Mouse (Mus musculus): Measurements from ENCODE around the gene Narfl. TPM values are rescaled to one million over a fixed set of nuclear protein-coding genes. Genes with fewer than 3 reads are reported as not detected.
A peak's percentile ranks its signal among the peaks of the same experiment; 100 is the strongest.

Narfl gene
- total RNA-seq, 2 experiments from 2014 or later, result 0.42 to 12.0 TPM

DNA sequence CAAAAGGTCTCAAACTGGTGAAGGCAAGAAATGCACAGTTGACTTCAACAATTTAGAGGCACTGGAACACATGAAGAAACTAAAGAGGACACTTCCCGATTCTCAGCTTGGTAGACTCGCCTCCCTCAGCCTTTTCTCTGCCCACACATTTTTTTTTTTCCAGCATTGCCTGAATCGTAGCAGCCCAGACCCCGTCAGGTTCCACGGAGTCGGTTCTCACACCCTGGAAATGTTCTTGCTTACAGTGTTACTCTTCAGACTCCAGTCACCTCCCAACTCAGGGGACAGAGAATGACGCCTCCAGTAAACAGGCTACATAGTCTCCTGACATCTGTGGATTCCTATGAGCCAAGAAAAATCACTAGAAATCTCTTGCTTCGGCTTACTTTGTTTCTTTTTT, 13.4 kb upstream of the Narfl start:
- ATAC-seq (replicated peaks; ENCODE audit: low FRiP score, poor library complexity, severe bottlenecking), result no peak

DNA sequence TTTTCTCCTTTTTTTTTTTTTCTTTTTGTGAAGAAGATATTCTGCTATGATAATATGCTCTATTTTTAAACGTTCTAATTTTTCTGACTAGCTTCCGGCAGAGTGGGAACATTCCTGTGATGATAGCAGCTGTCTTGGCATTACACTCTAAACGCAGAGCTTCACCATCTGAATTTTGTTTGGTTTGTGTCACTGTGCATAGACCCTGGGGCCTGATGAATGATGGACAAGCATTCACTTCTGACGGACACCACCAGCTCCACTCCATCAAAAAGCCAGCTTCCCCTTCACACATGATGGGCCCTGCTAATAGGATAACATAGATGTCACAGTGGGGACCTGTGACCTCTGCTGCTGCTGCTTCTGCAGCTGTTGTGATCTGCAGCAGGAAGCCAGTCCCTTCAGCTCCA, 12.0 kb upstream of the Narfl start:
- no peak for ATAC-seq (replicated peaks; ENCODE audit: low FRiP score, poor library complexity, severe bottlenecking)

DNA sequence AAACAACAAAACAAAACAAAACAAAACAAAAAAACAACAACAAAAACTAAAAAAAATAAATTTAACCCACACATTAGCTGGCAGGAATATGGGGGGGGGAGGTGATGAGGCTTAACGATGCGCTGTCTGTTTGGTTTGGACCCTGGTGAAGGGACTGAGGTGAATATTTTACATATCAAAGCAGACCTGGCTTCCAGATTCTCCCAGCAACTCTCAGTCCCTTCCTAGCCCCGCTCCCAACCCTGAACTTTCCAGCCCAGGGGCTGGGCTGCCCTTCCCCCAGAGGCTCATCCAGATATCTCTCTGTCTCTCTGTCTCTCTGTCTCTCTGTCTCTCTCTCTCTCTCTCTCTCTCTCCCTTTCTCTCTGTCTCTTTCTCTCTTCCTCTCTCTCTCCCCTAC, 11.0 kb upstream of the Narfl start:
- ATAC-seq (replicated peaks; ENCODE audit: low FRiP score, poor library complexity, severe bottlenecking), result no peak

DNA sequence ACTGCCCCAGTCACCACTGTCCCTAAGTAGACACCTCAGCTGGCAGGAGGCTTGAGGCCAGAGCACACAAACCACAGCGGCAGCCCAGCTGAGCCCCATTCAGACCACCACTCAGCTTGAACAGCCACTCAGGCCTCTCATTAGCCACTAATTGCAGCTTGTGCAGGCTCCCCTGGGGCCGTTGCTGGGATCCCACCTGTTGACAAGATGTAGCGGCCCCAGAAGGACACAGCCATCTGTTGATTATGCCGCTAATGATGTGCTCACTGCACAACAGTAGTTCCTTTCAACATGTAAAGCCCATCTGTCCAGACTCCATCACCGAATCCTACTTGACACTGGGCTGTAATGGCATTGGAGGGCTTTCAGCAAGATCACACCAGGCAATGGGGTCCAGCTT, 7.7 kb upstream of the Narfl start:
- ATAC-seq (replicated peaks; ENCODE audit: low FRiP score, poor library complexity, severe bottlenecking), result no peak

DNA sequence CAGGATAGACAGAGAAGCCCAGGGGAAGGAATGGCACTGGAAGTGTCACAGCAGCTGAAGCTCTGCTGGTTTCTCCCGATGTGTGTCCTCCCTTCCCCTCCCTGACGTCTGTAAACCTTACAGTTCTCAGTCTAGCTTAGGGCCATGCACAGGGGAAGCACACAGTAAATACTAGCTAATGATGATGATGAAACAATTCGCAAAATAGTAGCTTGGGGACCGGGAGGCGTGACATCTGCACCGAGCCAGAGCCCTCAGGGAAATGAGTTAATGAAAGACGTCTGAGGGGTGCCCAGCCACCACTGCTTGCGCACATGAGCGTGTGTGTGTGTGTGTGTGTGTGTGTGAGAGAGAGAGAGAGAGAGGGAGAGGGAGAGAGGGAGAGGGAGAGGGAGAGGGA, 4.2 kb upstream of the Narfl start:
- ATAC-seq (replicated peaks; ENCODE audit: low FRiP score, poor library complexity, severe bottlenecking), result no peak

DNA sequence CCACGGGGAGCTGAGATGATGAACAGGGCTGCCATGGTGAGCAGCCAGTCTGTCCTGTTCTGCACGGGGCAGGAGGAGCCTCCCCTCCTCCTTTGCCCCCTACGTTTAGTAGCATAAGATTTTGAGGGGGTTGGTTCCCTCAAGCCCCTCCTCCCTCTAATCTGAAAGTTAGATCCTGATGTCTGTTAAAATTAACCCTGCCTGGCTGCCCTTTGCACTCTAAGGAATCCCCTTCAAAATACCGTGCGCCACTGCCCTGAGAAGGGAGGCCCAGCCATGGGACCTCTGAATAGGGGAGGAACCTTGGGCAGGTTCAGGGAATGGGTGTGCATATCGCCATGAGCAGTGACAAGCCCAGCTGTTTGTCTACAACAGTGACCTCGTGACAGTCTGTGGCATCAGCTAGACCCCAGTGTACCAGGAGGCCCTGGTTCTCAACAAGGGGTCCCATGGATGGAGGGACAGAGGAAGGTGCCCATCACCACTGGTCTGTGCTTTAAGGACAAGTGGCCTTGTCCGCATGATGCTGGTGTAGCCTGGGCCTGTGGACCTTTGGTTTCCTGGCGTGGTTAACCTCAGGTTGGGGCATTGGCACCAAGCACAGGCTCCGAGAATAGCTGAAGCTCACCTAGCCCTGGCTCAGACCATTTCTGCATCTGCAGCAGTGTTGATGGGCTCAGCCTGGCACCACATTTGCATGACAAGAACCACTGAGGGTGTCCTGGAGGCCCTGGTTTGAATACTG, 1.9 kb downstream of the Narfl start:
- ATAC-seq (replicated peaks; ENCODE audit: low FRiP score, poor library complexity, severe bottlenecking), result no peak

DNA sequence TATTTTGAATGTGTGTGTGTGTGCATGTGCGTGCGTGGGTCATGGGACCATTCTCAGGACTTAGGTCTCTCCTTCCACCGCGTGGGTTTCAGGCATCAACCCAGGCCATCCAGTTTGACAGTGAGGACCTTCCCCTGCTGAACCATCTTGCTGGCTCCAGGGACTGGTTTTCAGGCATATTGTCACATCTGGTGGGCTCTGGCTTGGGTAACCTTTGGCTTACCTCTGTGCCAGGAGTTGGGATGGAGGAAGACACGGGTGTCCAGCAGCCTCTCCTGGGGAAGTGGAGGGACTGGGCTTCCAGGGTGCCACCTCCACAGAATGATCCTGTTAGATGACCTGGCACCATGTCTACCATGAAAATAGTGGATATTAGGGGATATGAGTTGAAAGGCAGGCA, 4.4 kb downstream of the Narfl start:
- ATAC-seq (replicated peaks; ENCODE audit: low FRiP score, poor library complexity, severe bottlenecking), result no peak

DNA sequence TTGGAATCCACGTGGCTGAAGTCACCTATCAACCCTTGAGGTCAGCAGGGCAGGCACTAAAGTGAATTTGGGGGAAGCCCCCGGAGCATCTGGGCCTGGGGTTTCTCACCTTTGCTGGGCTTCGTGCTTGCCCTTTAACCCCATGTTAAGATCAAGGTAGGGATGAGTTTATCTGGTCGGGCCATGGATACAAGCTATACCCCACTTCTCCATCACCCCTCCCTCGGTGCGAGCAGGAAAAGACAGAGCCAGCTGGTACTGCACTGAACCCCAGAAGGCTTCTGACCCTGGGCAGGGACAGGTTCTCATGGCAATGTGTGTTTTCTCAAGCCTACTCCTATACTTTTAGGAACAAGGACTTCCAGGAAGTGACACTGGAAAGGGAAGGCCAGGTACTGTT, 7.8 kb downstream of the Narfl start:
- ATAC-seq (replicated peaks; ENCODE audit: low FRiP score, poor library complexity, severe bottlenecking), result no peak

DNA sequence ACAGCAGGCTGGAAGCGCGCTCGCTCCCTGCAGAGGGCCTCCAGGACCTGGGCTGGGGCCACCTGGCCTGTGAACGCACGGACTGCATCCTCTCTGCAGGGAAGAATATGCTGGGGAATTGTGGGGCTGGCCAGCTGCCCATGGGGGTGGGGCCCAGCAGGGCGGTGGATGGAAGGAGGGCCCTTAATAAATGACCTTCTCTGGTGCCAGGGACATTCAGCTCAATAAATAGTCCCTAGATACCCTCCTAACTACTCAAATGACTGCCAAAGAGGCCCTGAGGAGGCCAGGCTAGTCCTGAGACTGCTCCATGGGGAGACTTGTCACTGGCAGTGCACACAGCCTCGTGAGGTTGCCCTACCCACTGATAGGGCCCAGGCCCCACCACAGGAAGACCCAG, 9.5 kb downstream of the Narfl start:
- no peak for ATAC-seq (replicated peaks; ENCODE audit: low FRiP score, poor library complexity, severe bottlenecking)

DNA sequence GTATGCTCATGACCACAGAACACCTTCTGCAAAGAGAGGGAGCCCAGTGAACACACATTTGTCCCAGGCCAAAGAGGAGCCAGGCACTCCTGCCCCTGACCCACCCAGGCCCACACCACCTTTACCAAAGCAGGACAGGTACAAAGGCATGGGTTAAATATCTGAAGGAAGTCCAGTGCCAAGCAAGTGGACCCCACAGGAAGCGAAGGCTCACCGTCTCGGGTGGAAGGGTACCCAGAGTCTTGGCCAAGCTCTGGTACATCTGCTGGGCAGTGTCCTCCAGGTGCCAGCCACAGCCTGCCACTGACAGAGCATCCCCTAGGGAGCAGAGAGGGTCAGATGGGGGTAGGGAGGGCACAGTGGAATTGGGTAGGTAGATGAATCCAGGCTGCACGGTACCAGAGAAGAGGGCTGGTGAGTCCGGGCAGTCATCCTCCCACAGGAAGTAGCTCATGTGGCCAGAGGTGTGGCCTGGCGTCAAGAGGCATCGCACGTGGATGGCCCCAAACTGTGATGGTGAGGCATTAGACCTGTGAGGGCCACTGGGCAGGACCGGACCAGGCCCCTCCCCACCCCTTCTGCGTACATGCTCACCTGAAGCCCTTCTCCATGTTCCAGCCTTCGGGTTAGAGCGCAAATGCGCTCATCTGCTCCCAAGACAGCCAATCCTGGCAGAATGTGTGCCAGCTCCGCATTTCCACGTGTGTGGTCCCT, 10.4 kb downstream of the Narfl start:
- no peak for ATAC-seq (replicated peaks; ENCODE audit: low FRiP score, poor library complexity, severe bottlenecking)

DNA sequence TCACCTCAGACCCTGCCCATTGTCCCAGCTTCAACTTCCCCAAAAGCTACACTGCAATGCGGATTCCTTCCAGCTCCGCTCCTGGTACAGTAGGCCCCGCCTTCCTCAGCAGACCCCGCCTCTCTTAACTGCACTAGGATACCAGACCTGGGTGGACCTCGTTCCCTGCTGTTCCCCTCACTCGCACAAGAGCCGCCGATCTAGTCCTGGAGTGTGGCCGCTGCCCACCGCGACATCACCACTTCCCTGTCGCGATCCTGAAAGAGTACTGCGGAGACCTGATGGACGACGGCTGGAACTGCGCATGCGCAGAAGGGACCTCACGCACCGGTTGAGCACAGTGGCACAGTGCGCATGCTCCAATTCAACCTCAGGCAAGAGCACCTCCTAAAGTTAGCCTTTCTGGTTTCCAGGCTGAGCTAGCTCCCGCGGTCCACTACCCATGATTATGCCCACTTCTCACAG, 11.7 kb downstream of the Narfl start, which contains the start of gene Haghl:
TSS of gene Haghl (minus strand) at position 393 of the 465 bp plus-strand sequence.
- ATAC-seq (replicated peaks; ENCODE audit: low FRiP score, poor library complexity, severe bottlenecking), result peak; percentile 86

DNA sequence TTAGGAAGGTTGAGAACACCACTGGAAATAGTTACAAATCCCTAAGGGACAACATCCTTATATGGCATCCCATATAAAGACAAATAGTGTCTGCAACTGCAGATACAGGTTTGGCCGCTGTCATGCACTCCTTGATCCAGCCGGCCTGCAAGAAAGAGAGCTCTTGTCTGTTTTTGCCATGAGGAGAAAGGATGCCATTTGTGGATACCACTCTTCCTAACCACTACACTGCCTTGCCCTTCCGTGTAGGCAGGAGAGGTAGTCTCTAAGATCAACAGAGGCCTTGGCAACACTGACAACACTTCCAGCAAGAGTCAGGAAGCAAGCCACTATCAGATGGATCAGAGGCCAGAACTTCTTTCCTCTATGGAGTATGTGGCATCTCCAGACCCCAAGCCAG, 12.7 kb downstream of the Narfl start, which contains the start of gene Ccdc78:
TSS of gene Ccdc78 (plus strand) at position 301 of the 400 bp plus-strand sequence.
- no peak for ATAC-seq (replicated peaks; ENCODE audit: low FRiP score, poor library complexity, severe bottlenecking)

DNA sequence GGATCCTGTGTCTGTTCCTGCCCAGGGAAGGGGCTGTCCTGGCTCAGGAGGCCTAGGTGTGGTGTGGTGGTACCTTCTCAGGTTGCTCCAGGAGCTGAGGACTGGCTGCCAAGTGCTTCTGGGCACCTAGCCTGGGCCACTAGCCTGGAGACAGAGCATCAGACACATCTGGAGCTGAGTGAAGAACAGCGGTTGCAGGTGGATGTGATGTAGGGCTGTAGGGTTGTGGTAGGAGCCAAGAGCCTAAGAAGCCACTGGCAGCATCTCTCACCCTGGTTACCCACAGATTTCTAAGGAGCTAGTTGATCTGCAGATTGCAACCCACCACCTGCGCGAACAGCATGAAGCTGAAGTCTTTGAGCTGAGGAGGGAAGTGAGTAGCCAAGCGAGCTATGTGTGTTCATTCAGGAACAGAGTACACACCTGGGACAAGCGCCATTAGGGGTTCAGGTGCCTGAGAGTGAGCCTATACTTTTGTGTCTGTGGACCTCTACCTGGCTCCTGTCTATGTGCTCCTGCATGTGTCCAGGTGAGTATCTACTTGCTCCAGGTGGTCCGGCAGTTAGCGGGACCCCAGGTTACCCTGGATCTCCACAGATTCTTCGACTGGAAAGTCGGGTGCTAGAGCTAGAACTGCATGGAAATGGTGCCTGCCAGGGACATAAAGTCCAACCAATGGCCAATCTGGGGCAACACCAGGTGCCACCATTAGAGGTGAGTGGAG, 13.4 kb downstream of the Narfl start:
- no peak for ATAC-seq (replicated peaks; ENCODE audit: low FRiP score, poor library complexity, severe bottlenecking)

DNA sequence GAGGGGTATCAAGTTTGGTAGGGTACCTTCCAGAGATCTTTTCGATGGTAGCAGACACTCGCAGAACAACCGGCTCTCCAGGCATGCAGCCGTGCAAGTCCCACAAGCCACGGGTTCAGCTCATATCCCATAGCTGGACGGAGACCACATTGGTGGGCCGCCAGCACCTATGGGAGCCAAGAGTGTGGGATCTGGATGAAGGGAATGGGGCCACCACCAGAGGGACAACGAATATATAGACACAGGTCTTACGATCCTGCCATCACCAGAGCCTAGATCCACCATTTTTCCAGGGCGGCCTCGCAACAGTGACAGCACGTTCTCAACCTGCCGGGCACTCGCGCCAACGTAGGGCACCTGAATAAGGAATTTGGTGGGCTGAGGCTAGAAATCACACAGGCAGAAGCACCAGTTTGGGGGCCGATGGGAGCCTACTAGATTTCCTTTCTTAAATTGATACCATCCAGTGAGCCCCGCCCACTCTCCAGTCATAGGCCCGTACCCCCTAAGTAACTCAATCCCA, 17.8 kb downstream of the Narfl start:
- peak; percentile 4 for ATAC-seq (replicated peaks; ENCODE audit: low FRiP score, poor library complexity, severe bottlenecking)

DNA sequence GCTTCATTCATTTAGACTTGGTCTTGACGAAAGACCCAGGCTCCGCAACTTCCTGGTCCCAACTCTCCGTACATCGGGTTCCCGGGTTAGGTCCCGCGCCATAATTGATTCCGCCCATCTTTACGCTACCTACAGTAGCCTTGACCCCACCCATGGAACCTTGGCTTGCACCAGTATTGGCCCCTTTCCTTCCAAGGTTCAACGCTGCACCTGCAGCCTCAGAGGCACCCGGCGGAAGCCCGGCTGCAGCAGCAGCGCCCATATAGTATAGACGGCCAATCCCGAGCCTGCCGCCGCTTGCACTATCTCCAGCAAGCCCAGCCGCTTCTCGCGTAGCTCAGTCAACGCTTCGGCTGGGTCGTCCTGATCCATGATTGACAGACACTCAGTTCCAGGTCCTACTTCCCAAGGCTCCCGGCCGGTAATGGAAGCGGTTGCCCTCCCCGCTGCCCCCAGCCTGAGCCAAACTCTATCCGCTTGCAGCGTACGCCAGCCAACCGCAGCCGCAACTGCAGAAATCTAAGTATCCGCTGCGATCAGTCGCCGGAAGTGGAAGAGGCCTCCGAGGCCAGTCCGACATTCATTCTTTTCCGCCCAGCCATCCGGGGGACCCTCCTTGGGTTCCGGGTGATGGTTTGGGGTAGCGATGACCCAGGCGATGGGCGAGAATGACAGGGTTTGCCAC, 18.4 kb downstream of the Narfl start:
- ATAC-seq (replicated peaks; ENCODE audit: low FRiP score, poor library complexity, severe bottlenecking), result peak; percentile 81

DNA sequence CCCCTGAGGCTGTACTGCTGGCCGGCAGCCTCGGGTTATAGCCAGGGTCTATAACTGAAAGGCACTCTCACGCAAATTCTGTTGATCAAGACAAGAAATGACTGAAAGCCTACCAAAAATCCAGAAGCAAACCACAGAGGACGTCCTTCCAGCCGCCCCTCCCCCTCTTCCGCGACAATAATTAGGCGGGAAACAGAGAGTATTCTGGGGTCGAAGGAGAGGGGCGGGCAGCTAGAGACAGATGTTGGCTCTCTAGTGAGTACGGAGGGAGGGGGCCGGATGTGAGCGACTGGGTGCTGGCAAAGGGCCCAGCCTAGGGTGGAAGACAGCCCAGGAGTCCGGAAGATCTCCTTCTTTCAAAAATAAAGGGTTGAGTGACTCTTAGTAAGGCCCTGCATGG, 19.0 kb downstream of the Narfl start, which contains the start of gene Fam173a:
TSS of gene Fam173a (minus strand) at position 287 of the 400 bp plus-strand sequence.
- peak; percentile 23 for ATAC-seq (replicated peaks; ENCODE audit: low FRiP score, poor library complexity, severe bottlenecking)

DNA sequence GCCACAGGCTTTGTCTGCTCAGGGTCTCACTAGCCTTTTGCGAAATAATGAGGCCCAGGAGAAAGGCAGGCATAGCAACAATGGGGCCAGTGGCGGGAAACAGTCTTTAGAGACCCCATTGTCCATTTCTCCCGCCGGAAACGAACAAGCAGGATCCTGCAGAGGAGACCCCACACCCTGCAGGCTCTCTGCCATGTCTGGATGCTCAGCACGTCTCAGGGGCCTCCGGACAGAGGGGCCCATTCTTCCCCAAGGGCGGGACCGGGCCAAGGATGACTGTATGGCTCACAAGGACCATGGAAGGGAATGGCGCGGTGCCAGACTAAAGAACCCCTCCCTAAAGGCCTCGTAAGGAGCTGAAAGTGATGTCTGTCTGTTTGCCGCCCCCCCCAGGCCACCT, 20.6 kb downstream of the Narfl start:
- no peak for ATAC-seq (replicated peaks; ENCODE audit: low FRiP score, poor library complexity, severe bottlenecking)

DNA sequence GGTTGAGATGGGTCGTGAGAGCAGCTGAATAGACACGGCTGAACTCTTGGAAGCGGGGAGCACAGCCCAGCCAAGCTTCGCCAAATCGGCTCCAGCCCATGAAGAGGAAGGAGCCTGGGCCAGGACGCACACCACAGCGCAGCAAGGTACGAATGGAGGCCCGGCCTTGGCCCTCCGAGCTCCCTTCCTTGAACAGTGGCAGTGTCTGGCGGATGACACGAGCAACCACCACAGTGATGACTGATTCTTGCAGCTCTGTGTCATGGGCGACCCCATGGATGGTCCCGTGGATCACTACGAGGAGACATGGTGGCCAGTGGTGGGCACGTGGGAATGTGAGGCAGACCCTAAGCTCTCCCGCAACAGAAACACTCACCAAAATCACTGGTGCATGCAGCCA, 21.4 kb downstream of the Narfl start:
- no peak for ATAC-seq (replicated peaks; ENCODE audit: low FRiP score, poor library complexity, severe bottlenecking)

DNA sequence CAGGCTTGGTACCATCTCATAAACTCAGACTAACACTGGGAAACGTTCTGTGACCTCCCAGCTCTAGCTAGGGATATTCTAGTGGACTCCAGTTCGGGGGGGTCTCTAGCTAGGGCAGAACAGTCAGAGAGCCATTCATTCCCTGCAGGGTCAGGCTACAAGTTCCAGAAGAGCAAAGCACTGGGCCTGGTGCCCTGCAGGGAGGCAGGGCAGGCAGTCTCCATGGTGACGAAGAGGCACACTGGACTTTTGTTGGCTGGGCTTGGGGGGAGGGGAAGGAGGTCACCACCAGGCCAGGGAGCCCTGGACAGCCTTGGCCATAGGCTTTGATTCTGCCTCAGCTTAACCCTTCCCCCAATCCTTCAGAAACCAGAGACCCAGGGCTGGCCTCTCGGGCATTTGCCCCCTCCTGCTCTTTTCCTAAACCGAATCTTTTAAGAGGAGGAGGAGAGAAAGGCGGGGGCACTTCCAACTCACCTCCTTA, 22.1 kb downstream of the Narfl start, which contains the start of gene AC134908.4:
TSS of gene AC134908.4 (minus strand) at position 51 of the 484 bp plus-strand sequence.
- no peak for ATAC-seq (replicated peaks; ENCODE audit: low FRiP score, poor library complexity, severe bottlenecking)
